Mouse (Mus musculus): Measurements from ENCODE around the gene Nelfcd. TPM values are rescaled to one million over a fixed set of nuclear protein-coding genes. Genes with fewer than 3 reads are reported as not detected.

Nelfcd gene
- polyA plus RNA-seq, 1 experiment from 2014 or later, result 47.1 TPM

DNA sequence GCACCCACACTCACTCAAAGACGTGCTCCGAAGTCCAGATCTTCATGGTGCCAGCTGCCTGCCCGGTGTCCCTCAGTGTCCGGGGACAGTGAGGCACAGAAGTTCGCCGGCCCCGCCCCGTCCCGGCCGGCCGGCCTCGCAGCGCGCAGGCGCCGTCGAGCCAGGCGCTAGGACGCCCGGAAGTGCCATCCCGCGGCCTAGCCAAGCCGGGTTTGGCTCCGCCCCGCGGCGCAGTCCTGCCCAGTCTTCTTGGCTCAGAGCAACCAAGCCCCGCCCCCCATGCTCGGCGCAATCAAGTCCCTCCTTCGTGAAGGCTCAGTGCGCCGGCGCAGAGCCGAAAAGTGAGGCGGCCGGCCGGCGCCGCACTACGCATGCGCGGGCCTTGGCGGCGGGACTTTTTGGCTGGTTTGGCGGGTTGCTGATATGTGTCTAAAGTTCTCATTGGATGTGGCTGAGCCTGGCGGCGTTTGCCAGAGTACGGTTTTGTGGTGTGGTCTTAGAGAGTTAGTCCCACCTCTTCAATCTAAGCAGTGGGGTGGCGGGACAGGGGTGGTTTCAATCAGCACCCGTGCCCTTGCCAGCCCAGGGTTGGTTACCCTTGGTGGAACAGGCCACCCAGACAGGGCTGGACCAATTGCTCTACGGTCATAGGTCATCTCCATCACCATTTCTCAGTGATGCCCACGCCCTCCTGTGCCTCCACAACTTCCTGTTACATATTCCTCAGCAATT, 57.4 kb downstream of the Nelfcd start, which contains the start of gene Prelid3b:
TSS of gene Prelid3b (minus strand) at position 264 of the 732 bp plus-strand sequence.
- POLR2A ChIA-PET, result interaction anchor here (1.0 to 1.4 kb wide), 2 partner anchors 9 to 834 kb away, joined by 3 to 5 read pairs; partner anchors contain the start of gene Atp5e
- in situ Hi-C loops (cut with MboI; ENCODE audit: low pct_unique_long_range_greater_than_20kb), result loop anchor here (5.0 to 25.0 kb wide), 2 partner anchors 131 to 386 kb away; partner anchors contain the start of gene Stx16
- H3K27me3 ChIP-seq, result no peaks in the 10 kb centered on the region
- CTCF ChIA-PET, result no interaction called here
- no peak for TF ChIP-seq CTCF (IDR thresholded peaks at IDR 0.05)
- peak; percentile 99 for ATAC-seq
- DNase-seq (ENCODE audit: low read depth, low spot score), result peak; percentile 91

DNA sequence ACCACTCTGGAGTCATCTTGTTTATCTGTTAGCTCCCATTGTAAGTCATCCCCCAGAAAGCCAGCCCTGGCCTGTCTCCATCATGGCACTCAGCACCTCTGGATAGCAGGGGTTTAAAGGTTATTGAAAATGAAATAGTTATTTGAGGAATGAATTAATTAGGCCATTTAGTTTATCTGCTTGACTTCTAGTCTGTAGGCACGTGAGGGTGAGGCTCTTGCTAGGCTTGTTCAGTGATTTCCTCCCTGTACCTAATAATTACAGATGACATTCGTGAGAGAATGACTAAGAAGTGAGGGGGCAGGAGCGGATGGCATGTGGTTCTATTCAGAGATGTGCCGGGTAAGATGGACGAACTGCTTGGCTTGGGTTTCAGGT, 57.9 kb downstream of the Nelfcd start:
- ATAC-seq (no peak), DNase-seq (ENCODE audit: low read depth, low spot score) (no peak)
- in situ Hi-C loops (cut with MboI; ENCODE audit: low pct_unique_long_range_greater_than_20kb), result loop anchor here (5.0 to 25.0 kb wide), 2 partner anchors 131 to 386 kb away; partner anchors contain the start of gene Stx16
- no peak for TF ChIP-seq CTCF (IDR thresholded peaks at IDR 0.05)
- H3K27me3 ChIP-seq, result no peaks in the 10 kb centered on the region
- ChIA-PET POLR2A (no interaction called here), CTCF (no interaction called here)

Other genes starting within 250 kb of the Nelfcd start
- gene Gnas, start 131.5 kb upstream of the Nelfcd start, polyA plus RNA-seq (2021), result 1,008 TPM
- 152 TPM for gene Gm20721, start 69.1 kb upstream of the Nelfcd start, polyA plus RNA-seq (2021)
- 0.09 TPM for gene Ctsz, start 23.2 kb downstream of the Nelfcd start, polyA plus RNA-seq (2021)
- gene Tubb1, start 34.9 kb downstream of the Nelfcd start, polyA plus RNA-seq (2021), result not detected
- gene Atp5e, start 48.3 kb downstream of the Nelfcd start, polyA plus RNA-seq (2021), result 379 TPM
- gene Prelid3b, start 57.3 kb downstream of the Nelfcd start, polyA plus RNA-seq (2021), result 95.9 TPM
- not detected for gene Zfp831, start 227.7 kb downstream of the Nelfcd start, polyA plus RNA-seq (2021)

Data from Patski (cell line).